Mouse (Mus musculus) midbrain, embryonic 10.5 days (tissue): ENCODE results near the gene Klf17. TPM values are rescaled to one million over a fixed set of nuclear protein-coding genes. Genes with fewer than 3 reads are reported as not detected.
A peak's percentile ranks its signal among the peaks of the same experiment; 100 is the strongest.
"Not testable (repeated sequence)": the region's sequence is repeated elsewhere in the genome, so short reads cannot be mapped to it uniquely, and the experiment has no call there.

Experiments
- DNase-seq: peaks from one replicate; pipeline ENCODE4 v3.0.0-alpha.2; 2017; ENCODE audit warnings: low spot score
- H3K27ac ChIP-seq: fragments of 300-500 bp; sonication (generic); replicated peaks from 2 replicates; pipeline ENCODE4 v1.5.1; 2016; ENCODE audit warnings: mild to moderate bottlenecking
- H3K27me3 ChIP-seq: fragments of 300-500 bp; sonication (generic); 2 replicates; pipeline ENCODE4 v1.6.1; 2016; ENCODE audit warnings: low read depth, mild to moderate bottlenecking; ENCODE audit not compliant: poor library complexity, severe bottlenecking
- H3K36me3 ChIP-seq: fragments of 300-500 bp; sonication (generic); 2 replicates; pipeline ENCODE4 v1.6.1; 2016; ENCODE audit warnings: mild to moderate bottlenecking, moderate library complexity
- H3K4me1 ChIP-seq: fragments of 300-500 bp; sonication (generic); 2 replicates; pipeline ENCODE4 v1.6.1; 2016
- H3K4me3 ChIP-seq: fragments of 300-500 bp; sonication (generic); 2 replicates; pipeline ENCODE4 v1.5.1; 2016; ENCODE audit warnings: mild to moderate bottlenecking, moderate library complexity
- H3K9me3 ChIP-seq: fragments of 300-500 bp; sonication (generic); replicated peaks from 2 replicates; pipeline ENCODE4 v1.6.1; 2016; ENCODE audit warnings: mild to moderate bottlenecking
- WGBS: fragments of 180-500 bp; shearing (Covaris S2); methylation state at CpG from one replicate; pipeline ENCODE4 v1.1.7; 2016; 5-methylcytosine and 5-hydroxymethylcytosine counted together
- polyA plus RNA-seq: library from polyadenylated mRNA; unstranded; fragments of >200 nt; fragmentation: Nextera tagmentation; extraction: Ambion mirVana; gene quantifications from 2 replicates; pipeline ENCODE4 v1.2.1, GENCODE M21; 2016

Gene Klf17
- not detected in 2 replicates for polyA plus RNA-seq

GRCm38 (mm10) chr4:117765416-117765815 is at the start of gene Klf17:
Gene Klf17 (minus strand): TSS chr4:117765648.
- 65% methylated on average over 12 of the region's 12 CpGs for WGBS

DNA sequence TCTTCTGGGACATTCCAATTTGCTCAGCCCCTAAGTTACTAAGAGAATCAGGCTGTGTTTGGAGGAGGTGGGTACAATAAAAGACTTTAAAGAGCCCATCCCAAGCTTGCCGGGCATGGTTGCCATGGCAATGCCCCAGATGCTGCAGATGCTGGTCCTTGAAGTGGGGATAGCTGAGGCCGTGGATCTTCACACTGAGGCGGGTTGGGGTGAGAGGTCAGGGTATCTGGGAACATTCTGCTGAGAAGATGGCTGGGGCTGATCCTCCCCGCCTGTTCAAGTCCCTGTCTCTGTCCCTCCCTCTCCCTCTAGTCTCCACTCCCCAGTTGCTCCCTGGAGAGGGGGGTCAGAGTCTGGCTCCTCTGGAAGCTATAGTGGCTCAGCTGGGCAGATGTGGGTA is 48.9 kb upstream of the Klf17 start:
- H3K9me3 ChIP-seq = peaks cover 11% of the 10 kb centered on the region; the same call in 1 of the 2 replicates
- WGBS = 32% methylated on average over 4 of the region's 4 CpGs
- H3K27ac ChIP-seq = no peak overlapping the region
- no peaks in the 10 kb centered on the region for H3K36me3 ChIP-seq
- DNase-seq = no peak
- H3K27me3 ChIP-seq = no peaks in the 10 kb centered on the region
- no peak overlapping the region for H3K4me3 ChIP-seq
- peaks cover 11% of the 10 kb centered on the region for H3K4me1 ChIP-seq

More at GRCm38 (mm10) chr4:117765416-117765815, at the start of gene Klf17:
- no peak for DNase-seq
- Histone ChIP-seq H3K4me1 (no peaks in the 10 kb centered on the region), H3K4me3 (no peak within 1 kb of the TSS), H3K27ac (no peak within 1 kb of the TSS), H3K27me3 (no peaks in the 10 kb centered on the region), H3K9me3 (no peaks in the 10 kb centered on the region), H3K36me3 (no peaks in the 10 kb centered on the region)

- Histone ChIP-seq H3K27ac (peak overlapping the region; percentile 40; the same call in 1 of the 2 replicates), H3K36me3 (no peaks in the 10 kb centered on the region), H3K4me3 (no peak overlapping the region), H3K9me3 (peaks cover 11% of the 10 kb centered on the region; the same call in 1 of the 2 replicates), H3K27me3 (no peaks in the 10 kb centered on the region), H3K4me1 (peaks cover 11% of the 10 kb centered on the region)
- WGBS = 75% methylated on average over 9 of the region's 9 CpGs
- DNase-seq = no peak
Measured at GRCm38 (mm10) chr4:117813591-117814192, 48.2 kb upstream of the Klf17 start.

- H3K27ac ChIP-seq = no peak overlapping the region
- H3K4me3 ChIP-seq = no peak overlapping the region
- 76% methylated on average over 2 of the region's 2 CpGs for WGBS
- no peak for DNase-seq
- no peaks in the 10 kb centered on the region for H3K27me3 ChIP-seq
- peaks cover 11% of the 10 kb centered on the region for H3K4me1 ChIP-seq
- no peaks in the 10 kb centered on the region for H3K36me3 ChIP-seq
- H3K9me3 ChIP-seq = peaks cover 8% of the 10 kb centered on the region; the same call in 1 of the 2 replicates
Measured at GRCm38 (mm10) chr4:117810933-117811332, 45.5 kb upstream of the Klf17 start.

GRCm38 (mm10) chr4:117806992-117807391 is 41.5 kb upstream of the Klf17 start:
- Histone ChIP-seq H3K4me3 (no peak overlapping the region), H3K36me3 (no peaks in the 10 kb centered on the region), H3K27me3 (no peaks in the 10 kb centered on the region), H3K4me1 (no peaks in the 10 kb centered on the region), H3K27ac (no peak overlapping the region), H3K9me3 (no peaks in the 10 kb centered on the region)
- WGBS = 88% methylated on average over 5 of the region's 5 CpGs
- DNase-seq = no peak

DNA sequence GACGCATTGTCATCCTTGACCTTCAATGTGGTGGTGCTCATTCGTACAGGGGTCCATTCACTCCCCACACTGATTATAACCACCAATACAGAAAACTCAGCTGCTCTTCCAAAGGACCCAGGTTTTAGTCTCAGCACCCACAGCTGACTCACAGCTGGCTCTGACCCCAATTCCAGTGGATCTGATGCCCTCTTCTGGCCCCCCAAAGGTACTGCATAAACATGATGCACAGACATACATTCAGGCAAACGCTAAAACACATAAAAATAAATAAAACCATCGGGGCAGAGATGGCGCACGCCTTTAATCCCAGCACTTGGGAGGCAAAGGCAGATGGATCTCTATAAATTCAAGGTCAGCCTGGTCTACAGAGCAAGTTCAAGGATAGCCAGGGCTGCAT is 34.5 kb upstream of the Klf17 start:
- DNase-seq = no peak
- Histone ChIP-seq H3K9me3 (no peaks in the 10 kb centered on the region), H3K27ac (no peak overlapping the region), H3K27me3 (no peaks in the 10 kb centered on the region), H3K4me3 (no peak overlapping the region), H3K4me1 (no peaks in the 10 kb centered on the region), H3K36me3 (no peaks in the 10 kb centered on the region)
- 78% methylated on average over 6 of the region's 6 CpGs for WGBS

- 73% methylated on average over 10 of the region's 10 CpGs for WGBS
- Histone ChIP-seq H3K27ac (no peak overlapping the region), H3K36me3 (no peaks in the 10 kb centered on the region), H3K9me3 (no peaks in the 10 kb centered on the region; the same call in 1 of the 2 replicates), H3K27me3 (no peaks in the 10 kb centered on the region), H3K4me1 (peaks cover 6% of the 10 kb centered on the region; the same call in 1 of the 2 replicates), H3K4me3 (no peak overlapping the region)
- DNase-seq = no peak
Measured at GRCm38 (mm10) chr4:117788308-117788707, 22.9 kb upstream of the Klf17 start.

DNA sequence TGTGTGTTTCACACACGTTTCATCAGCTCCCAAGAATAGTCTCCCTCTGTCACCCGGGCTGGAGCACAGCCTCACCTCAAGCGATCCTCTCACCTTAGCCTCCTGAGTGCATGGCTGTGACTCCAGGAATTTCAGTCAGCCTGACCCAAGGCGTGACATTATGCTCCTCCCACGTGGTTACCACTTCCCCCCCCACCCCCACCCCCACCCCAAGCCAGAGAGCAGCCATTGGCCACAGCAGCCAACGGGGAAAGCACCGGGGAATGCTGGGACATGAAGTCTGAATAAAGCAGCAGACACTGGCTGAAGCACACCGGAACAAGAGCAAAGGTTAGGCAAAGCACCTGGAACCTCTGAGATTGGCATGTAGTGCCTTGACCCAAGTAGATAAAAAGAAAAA is 21.5 kb upstream of the Klf17 start:
- H3K4me1 ChIP-seq = 0 out of 2 replicates have a peak, but pooled peaks cover 4% of the 10 kb centered on the region
- no peaks in the 10 kb centered on the region; the same call in 1 of the 2 replicates for H3K9me3 ChIP-seq
- WGBS = 47% methylated on average over 8 of the region's 8 CpGs
- H3K4me3 ChIP-seq = peak overlapping the region; percentile 9; the same call in 1 of the 2 replicates
- no peaks in the 10 kb centered on the region for H3K36me3 ChIP-seq
- H3K27me3 ChIP-seq = no peaks in the 10 kb centered on the region
- no peak overlapping the region; the same call in 1 of the 2 replicates for H3K27ac ChIP-seq
- peak; percentile 41 for DNase-seq

- 85% methylated on average over 3 of the region's 3 CpGs for WGBS
- no peaks in the 10 kb centered on the region for H3K27me3 ChIP-seq
- no peaks in the 10 kb centered on the region for H3K36me3 ChIP-seq
- H3K9me3 ChIP-seq = no peaks in the 10 kb centered on the region; the same call in 1 of the 2 replicates
- no peak for DNase-seq
- H3K4me1 ChIP-seq = peaks cover 8% of the 10 kb centered on the region; the same call in 1 of the 2 replicates
- H3K27ac ChIP-seq = no peak overlapping the region
- no peak overlapping the region for H3K4me3 ChIP-seq
Measured at GRCm38 (mm10) chr4:117782908-117783307, 17.5 kb upstream of the Klf17 start.

- Histone ChIP-seq H3K4me1 (no peaks in the 10 kb centered on the region), H3K36me3 (no peaks in the 10 kb centered on the region), H3K9me3 (no peaks in the 10 kb centered on the region), H3K27me3 (no peaks in the 10 kb centered on the region), H3K27ac (no peak overlapping the region), H3K4me3 (no peak overlapping the region)
- 78% methylated on average over 9 of the region's 9 CpGs for WGBS
- DNase-seq = no peak
Measured at GRCm38 (mm10) chr4:117772960-117773359, 7.5 kb upstream of the Klf17 start.

DNA sequence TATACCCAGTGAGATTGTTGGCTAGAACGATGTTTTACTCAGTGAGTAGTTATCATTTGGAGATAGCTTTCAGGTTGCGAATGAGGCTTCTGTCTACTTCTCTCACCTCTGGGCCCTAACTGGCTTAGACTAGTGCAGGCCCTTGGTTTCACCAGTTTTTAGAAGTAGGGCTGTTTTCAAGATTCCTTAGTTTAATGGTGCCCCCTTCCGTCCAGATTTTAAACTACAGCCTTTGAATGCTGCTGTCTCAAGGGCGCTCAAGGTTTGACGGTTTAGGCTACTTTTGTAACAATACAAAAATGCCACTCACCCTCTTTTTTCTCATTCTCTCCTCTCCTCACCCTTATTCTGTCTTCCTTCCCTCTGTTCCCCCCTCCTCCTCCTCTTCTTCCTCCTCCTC is 5.5 kb upstream of the Klf17 start:
- Histone ChIP-seq H3K36me3 (no peaks in the 10 kb centered on the region), H3K4me1 (no peaks in the 10 kb centered on the region), H3K27me3 (no peaks in the 10 kb centered on the region), H3K27ac (no peak overlapping the region), H3K9me3 (no peaks in the 10 kb centered on the region), H3K4me3 (no peak overlapping the region)
- WGBS = 28% methylated on average over 5 of the region's 5 CpGs
- DNase-seq = peak; percentile 43

DNA sequence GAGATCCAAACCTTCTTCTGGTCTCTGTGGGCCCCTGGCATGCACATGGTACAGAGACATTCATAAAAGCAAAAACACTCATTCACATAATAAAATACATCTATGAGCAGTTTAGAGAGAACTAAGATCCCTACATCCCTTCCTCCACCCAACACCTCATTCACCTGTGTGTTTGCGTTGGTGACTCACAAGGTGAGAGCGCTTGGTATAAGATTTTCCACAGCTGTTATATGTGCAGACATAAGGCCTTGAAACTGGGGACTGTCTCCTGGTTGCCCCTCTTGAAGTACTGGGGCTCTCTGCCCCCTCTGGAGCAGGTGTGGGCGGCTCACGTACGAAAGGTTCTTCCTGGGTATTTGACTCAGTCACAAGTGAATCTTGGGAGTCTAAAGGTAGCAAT is 5.3 kb downstream of the Klf17 start:
- Histone ChIP-seq H3K36me3 (no peaks in the 10 kb centered on the region), H3K27ac (no peak overlapping the region), H3K9me3 (no peaks in the 10 kb centered on the region), H3K4me1 (no peaks in the 10 kb centered on the region), H3K27me3 (no peaks in the 10 kb centered on the region), H3K4me3 (no peak overlapping the region)
- 96% methylated on average over 5 of the region's 5 CpGs for WGBS
- no peak for DNase-seq

- WGBS = 88% methylated on average over 5 of the region's 5 CpGs
- H3K4me1 ChIP-seq, H3K27ac ChIP-seq, DNase-seq, H3K9me3 ChIP-seq, H3K36me3 ChIP-seq, H3K27me3 ChIP-seq, H3K4me3 ChIP-seq: not testable (repeated sequence)
Measured at GRCm38 (mm10) chr4:117752469-117752868, 13.0 kb downstream of the Klf17 start.
